Mouse (Mus musculus): ENCODE measurements around the gene Dntt.

- TF ChIP-seq CTCF (IDR thresholded peaks at IDR 0.05): no peak
- TF ChIP-seq EP300 (IDR thresholded peaks at IDR 0.05; ENCODE audit: insufficient read depth, low read depth, low read length): no peak
- TF ChIP-seq POLR2A (IDR thresholded peaks at IDR 0.05; ENCODE audit: insufficient read depth, low read depth, low read length): no peak
Measured at GRCm38 (mm10) chr19:41013591-41013990, 15.5 kb upstream of the Dntt start.
